Mouse (Mus musculus) testis, postnatal 14 days (tissue): ENCODE results near the gene Myo16.

Experiments
- DNase-seq: peaks from one replicate; pipeline ENCODE4 v3.0.0; 2021; ENCODE audit warnings: low spot score

Myo16 gene

DNA sequence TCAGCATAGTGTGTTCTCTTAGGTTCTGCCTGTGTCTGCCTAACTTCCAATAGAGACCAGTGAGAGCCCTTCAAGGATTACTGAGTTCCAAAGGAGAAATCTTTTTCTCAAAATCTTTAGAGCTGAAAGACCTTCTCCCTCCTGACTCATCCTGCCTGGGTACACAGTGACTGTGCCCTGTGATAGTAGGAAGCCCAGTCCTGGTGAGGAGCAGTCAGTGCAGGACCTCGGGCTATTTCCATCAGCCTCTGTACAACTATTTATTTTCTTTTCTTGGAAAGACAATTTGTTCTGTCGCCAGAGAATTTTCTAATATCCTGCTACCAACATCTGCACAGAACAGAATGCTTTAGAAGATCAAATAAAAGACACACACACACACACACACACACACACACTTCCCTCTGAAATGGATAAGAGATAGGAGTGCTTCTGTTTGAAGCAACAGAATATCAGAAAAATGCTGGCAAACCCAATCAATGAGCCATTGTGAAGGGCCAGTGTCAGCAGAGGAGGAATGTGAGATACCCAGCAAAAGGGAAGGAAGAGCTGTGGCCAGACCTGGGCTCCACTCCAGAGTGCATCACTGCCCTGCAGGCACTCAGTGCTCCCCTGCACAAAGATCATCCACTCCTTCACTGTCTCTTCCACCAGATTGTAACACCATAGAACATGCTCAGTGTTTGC lies 518.3 kb downstream of the Myo16 start:
- DNase-seq = peak; percentile 63

DNA sequence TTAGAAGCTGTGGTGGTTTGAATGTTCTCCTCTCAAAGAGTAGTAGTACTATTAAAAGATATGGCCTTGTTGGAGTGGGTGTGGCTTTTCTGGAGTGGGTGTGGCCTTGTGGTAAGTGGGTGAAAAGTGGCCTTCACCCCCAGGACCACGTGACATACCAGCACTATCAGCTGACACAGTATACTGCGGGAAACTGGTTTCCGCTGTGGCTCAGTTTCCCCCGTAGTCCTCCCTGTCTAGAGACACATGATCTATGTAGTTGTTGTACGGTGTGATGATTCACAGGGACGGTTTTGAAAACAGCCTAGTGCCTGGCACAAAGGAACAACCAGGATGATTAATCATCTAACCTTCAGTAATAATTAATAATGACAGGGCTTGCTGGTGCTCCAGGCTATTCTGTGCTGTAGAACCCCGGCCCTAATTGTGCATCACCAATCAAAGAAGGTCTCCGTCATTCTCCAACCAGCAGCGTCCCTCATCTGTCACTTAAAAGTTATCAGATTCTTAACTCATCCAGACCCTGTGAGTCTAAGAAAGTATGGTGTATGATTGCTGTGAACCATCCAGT lies 524.2 kb downstream of the Myo16 start:
- DNase-seq = no peak

DNA sequence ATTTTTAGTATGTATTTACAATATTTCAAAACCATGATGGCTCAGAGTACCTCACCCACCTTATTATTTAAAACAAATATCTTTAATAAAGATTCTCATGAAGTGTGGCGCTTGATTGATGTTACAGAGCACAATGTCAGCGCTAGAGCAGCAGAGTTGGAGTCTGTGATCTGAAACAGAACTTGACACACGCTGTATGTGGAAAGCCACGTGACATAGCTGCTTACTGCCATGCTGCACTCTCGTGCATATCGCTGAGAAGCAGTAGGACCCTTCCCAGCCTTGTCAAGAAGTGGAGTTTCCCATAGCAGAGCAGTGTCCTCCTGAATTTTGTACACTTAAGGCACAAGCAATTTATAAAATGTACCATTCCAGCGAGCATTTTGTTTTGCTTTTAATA lies 528.2 kb downstream of the Myo16 start:
- DNase-seq = no peak

GRCm38 (mm10) chr8:10683088-10683487 lies 529.4 kb downstream of the Myo16 start:
- DNase-seq = no peak
